In genomic region chr4:106911246-106911801, GRCm38 (mm10) we compare ENCODE assay signal across 8 mouse cellular contexts. TPM values are rescaled to one million over a fixed set of nuclear protein-coding genes. Genes with fewer than 3 reads are reported as not detected.
DNase-seq lines count a peak whose midpoint lies in the region; ATAC-seq lines count a peak whose summit lies in the region.

No protein-coding gene starts in this region.

- peaks cover 58% of the 10 kb centered on the region for H3K4me1 ChIP-seq in hindbrain, embryonic 14.5 days (replicated peaks; ENCODE audit: control insufficient read depth, insufficient read depth, low read length)

- peaks cover 26% of the 10 kb centered on the region for H3K36me3 ChIP-seq in hindbrain, embryonic 14.5 days (replicated peaks; ENCODE audit: control insufficient read depth, insufficient read depth)

- H3K4me2 ChIP-seq in hindbrain, embryonic 14.5 days (replicated peaks): peak overlapping the region; percentile 66

- H3K4me3 ChIP-seq in hindbrain, embryonic 14.5 days (replicated peaks; ENCODE audit: low read length): peak overlapping the region; percentile 76

- peak; percentile 89 for ATAC-seq in hindbrain, embryonic 14.5 days (ENCODE audit: low FRiP score)

- WGBS in hindbrain, embryonic 14.5 days: under 1% methylated on average over 54 of the region's 89 CpGs

- DNase-seq in NIH3T3 (ENCODE audit: low read depth): peak; percentile 98
- DNase-seq in cerebellum, postnatal 14 days: peak; percentile 90 to 97
- peak; percentile 85 to 88 for DNase-seq in frontal cortex, postnatal 25 days (ENCODE audit: low spot score in 2 of 2)
- DNase-seq in hindbrain, embryonic 14.5 days (ENCODE audit: low spot score): peak; percentile 92
- peak; percentile 91 for DNase-seq in left cerebral cortex, adult 11 months (ENCODE audit: low spot score)
- peak; percentile 94 for DNase-seq in lung, postnatal 36 days
- peak; percentile 96 for DNase-seq in retina, postnatal 1 day
- DNase-seq in urinary bladder, adult 18-20 months (ENCODE audit: low spot score in 2 of 2): peak; percentile 87 to 90

- peak overlapping the region; percentile 98 for H3K9ac ChIP-seq in hindbrain, embryonic 14.5 days

- no peaks in the 10 kb centered on the region for H3K9me3 ChIP-seq in hindbrain, embryonic 14.5 days (ENCODE audit: control insufficient read depth, low read length)

- H3K27ac ChIP-seq in hindbrain, embryonic 14.5 days: peak overlapping the region; percentile 100

- no peaks in the 10 kb centered on the region for H3K27me3 ChIP-seq in hindbrain, embryonic 14.5 days (ENCODE audit: control insufficient read depth, insufficient read depth, low read length)

RNA-seq across cellular contexts. Expression of gene Ssbp3, which starts 0.8 kb away (rescaled TPM):
- polyA plus RNA-seq in hindbrain, embryonic 14.5 days (2014; fragmentation: Nextera tagmentation; extraction: Ambion mirVana): 93.0 and 100 TPM in 2 replicates

Comparison
In these comparisons a context has a peak if more than half of its experiments do, and no peak if none do; other contexts are left out.
1. Peak in every context shown above with its lines: DNase-seq, ATAC-seq, H3K4me3 ChIP-seq and H3K27ac ChIP-seq.